Mouse (Mus musculus): Measurements from ENCODE around the gene Polr3h. TPM values are rescaled to one million over a fixed set of nuclear protein-coding genes. Genes with fewer than 3 reads are reported as not detected.

Polr3h gene
- polyA plus RNA-seq, 1 experiment from 2014 or later, result 60.5 TPM

- Histone ChIP-seq H3K4me3 (no peak overlapping the region), H3K4me1 (no peaks in the 10 kb centered on the region), H3K4me2 (no peak overlapping the region), H3K9me3 (no peaks in the 10 kb centered on the region), H3K36me3 (peaks cover 47% of the 10 kb centered on the region), H3K27ac (no peak overlapping the region), H3K27me3 (no peaks in the 10 kb centered on the region), H3K9ac (no peak overlapping the region)
- ATAC-seq (ENCODE audit: insufficient number of reproducible peaks, low FRiP score, low TSS enrichment, low read depth), result no peak
- WGBS, result 86% methylated on average over 3 of the region's 3 CpGs
These were observed 40.6 kb downstream of the Polr3h start for GRCm38 (mm10) chr15:81885418-81885934.

- Histone ChIP-seq H3K4me1 (no peaks in the 10 kb centered on the region), H3K9me3 (no peaks in the 10 kb centered on the region), H3K27ac (no peak overlapping the region), H3K4me3 (no peak overlapping the region), H3K9ac (no peak overlapping the region), H3K27me3 (no peaks in the 10 kb centered on the region), H3K4me2 (no peak overlapping the region), H3K36me3 (peaks cover 20% of the 10 kb centered on the region)
- 86% methylated on average over 3 of the region's 3 CpGs for WGBS
- ATAC-seq (ENCODE audit: insufficient number of reproducible peaks, low FRiP score, low TSS enrichment, low read depth), result no peak
These were observed 43.7 kb downstream of the Polr3h start for GRCm38 (mm10) chr15:81882348-81882747.

DNA sequence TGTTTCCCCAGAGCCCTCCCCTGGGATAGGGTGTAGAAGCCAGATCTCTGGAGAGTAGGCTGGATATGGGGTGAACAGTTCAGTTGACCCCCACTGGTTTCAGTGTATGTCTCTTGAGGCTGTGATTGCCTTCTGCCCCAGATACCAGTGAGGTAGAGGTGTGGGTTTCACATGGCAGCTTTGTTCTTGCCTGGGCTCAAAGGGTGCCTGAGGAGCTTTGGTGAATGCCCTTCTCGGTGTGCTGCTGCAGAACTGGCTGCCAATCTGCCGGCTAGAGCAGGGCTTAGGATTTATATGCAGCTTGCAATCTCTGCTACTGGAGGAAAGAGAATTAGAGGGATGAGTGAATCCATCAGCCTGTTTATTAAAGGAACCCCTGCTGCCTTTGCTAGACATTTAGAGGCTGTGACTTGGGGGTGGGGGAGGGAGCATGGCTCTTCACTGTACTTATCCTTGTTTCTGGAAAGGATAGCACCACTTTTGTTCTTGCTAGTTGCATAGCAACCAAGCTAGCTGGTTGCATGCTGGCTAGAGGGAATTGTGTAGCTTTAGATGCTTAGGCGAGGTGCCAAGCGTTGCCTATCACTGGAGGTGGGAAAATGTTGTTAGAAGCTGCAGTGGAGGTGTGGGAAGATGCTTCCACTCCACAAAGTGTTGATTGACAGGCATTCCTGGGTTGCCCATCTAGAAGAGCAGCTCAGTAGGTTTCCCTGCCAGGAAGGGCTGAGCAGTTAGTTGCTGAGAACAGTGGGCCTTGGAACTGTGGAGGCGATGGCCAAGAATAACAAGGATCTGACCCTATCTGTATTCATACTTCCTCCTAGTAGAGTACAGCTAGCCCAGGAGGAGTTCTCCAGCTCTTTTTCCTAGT, 46.3 kb downstream of the Polr3h start:
- no peak overlapping the region for H3K9ac ChIP-seq
- H3K27me3 ChIP-seq, result no peaks in the 10 kb centered on the region
- no peak overlapping the region for H3K27ac ChIP-seq
- no peak overlapping the region for H3K4me3 ChIP-seq
- H3K4me2 ChIP-seq, result no peak overlapping the region
- no peaks in the 10 kb centered on the region for H3K4me1 ChIP-seq
- H3K9me3 ChIP-seq, result no peaks in the 10 kb centered on the region
- ATAC-seq (ENCODE audit: insufficient number of reproducible peaks, low FRiP score, low TSS enrichment, low read depth), result no peak
- H3K36me3 ChIP-seq, result peaks cover 11% of the 10 kb centered on the region
- 79% methylated on average over 5 of the region's 5 CpGs for WGBS

DNA sequence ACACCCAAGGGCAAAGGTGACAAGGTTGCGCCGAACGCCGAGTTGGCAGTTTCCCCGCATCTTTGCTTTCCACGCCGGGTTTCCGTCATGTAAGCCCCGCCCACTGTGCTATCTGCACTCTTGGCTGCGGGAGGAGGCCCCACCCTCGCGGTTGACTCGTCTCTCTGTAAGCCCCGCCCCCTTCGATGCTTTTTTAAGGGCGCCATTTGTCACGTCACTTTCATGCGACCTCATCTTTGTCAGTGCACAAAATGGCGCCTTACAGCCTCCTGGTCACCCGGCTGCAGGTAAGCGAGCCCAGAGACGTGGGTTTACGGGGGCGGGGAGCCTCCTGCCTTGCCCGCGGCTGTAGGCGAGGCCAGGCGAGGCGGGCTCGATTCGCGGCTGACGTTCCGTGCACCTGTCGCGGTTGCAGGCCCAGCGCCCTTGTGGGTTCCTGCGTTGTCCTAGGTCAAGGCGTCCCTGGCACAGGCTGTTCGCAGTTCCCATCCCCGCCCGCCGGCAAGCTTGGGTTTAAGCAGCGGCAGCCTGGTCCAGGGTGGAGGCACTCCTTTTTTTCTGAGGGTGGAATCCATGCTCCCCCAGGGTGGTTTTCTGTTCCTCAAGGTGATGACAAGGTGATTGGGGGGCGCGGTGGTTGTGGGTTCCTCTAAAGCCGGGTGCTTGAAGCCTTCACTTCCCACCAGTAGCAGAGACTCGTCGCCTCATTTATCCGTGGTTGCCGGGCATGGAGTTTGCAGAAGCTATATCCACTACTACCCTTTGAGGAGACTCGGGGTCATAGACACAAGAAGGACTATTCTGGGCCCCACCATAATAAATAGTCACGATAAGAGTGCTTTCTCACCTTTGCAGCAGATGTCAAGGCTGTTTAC, 53.5 kb downstream of the Polr3h start, which contains the start of gene Aco2:
Gene Aco2 (plus strand): TSS at position 48 of the 875 bp plus-strand sequence.
- Histone ChIP-seq H3K9ac (peak within 1 kb of the TSS; percentile 95), H3K4me3 (peak within 1 kb of the TSS; percentile 100), H3K9me3 (no peaks in the 10 kb centered on the region), H3K27me3 (no peaks in the 10 kb centered on the region), H3K36me3 (peaks cover 33% of the 10 kb centered on the region), H3K4me1 (peaks cover 12% of the 10 kb centered on the region), H3K27ac (peak within 1 kb of the TSS; percentile 99), H3K4me2 (peak within 1 kb of the TSS; percentile 81)
- peak; percentile 89 for ATAC-seq (ENCODE audit: insufficient number of reproducible peaks, low FRiP score, low TSS enrichment, low read depth)
- WGBS, result under 1% methylated on average over 52 of the region's 53 CpGs

DNA sequence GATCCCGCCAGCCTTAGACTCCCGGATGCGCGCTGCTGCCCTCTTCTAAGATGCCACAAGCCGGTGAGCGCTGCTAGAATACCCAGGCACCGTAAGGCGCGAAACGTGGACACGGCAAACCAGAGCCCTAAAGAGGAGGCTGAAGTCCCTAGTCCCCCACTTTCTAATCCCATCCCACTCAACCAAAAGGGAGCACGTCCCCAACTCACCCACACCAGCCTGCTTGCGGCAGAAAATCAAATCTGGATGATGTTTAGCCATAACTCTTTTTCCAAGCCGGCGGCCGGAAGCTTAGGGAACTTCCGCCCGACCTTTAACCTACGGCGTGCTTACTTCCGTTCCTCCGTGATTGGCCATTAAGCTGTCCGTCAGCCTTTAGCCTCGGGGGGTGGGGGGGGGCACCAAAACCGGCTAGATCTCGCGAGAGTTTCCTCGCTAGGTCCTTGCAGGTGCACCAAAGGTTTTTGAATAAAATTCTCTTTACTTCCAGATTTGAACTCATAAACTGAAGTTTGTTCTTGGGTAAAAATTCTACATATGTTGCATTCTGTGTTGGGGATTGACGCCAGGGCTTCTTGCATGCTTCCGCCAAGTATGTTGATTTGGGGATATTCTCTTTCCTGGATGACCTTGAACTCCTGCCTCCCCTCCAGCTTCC, 54.3 kb downstream of the Polr3h start, which contains the start of gene Phf5a:
Gene Phf5a (minus strand): TSS at position 308 of the 658 bp plus-strand sequence.
- H3K36me3 ChIP-seq, result peaks cover 40% of the 10 kb centered on the region
- ATAC-seq (ENCODE audit: insufficient number of reproducible peaks, low FRiP score, low TSS enrichment, low read depth), result peak; percentile 91
- peak within 1 kb of the TSS; percentile 99 for H3K27ac ChIP-seq
- no peaks in the 10 kb centered on the region for H3K27me3 ChIP-seq
- peaks cover 12% of the 10 kb centered on the region for H3K4me1 ChIP-seq
- peak within 1 kb of the TSS; percentile 100 for H3K4me3 ChIP-seq
- H3K9me3 ChIP-seq, result no peaks in the 10 kb centered on the region
- peak within 1 kb of the TSS; percentile 95 for H3K9ac ChIP-seq
- peak within 1 kb of the TSS; percentile 81 for H3K4me2 ChIP-seq
- under 1% methylated on average over 30 of the region's 30 CpGs for WGBS

DNA sequence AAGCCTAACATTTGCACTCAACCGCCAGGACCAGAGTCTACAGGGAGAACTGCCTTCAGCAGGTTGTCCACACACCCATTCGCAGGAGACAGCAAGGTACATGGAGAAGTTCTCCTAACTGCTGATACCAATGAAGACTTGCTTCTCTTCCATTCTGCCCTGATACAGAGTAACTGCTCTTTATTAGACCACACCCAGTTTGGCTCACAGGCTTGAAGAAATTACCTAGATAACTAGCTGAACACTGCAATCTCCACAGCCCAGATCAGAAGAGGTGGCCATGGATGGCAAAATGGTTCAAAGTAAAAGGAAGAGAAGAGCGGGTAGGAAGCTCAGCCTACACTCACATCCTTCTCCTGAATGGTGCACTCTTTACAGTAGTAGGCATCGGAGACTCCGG, 56.1 kb downstream of the Polr3h start:
- H3K27ac ChIP-seq, result no peak overlapping the region
- H3K27me3 ChIP-seq, result no peaks in the 10 kb centered on the region
- H3K4me2 ChIP-seq, result no peak overlapping the region
- H3K4me1 ChIP-seq, result peaks cover 12% of the 10 kb centered on the region
- H3K9me3 ChIP-seq, result no peaks in the 10 kb centered on the region
- 97% methylated on average over 5 of the region's 5 CpGs for WGBS
- peaks cover 58% of the 10 kb centered on the region for H3K36me3 ChIP-seq
- ATAC-seq (ENCODE audit: insufficient number of reproducible peaks, low FRiP score, low TSS enrichment, low read depth), result no peak
- H3K4me3 ChIP-seq, result no peak overlapping the region
- no peak overlapping the region for H3K9ac ChIP-seq

DNA sequence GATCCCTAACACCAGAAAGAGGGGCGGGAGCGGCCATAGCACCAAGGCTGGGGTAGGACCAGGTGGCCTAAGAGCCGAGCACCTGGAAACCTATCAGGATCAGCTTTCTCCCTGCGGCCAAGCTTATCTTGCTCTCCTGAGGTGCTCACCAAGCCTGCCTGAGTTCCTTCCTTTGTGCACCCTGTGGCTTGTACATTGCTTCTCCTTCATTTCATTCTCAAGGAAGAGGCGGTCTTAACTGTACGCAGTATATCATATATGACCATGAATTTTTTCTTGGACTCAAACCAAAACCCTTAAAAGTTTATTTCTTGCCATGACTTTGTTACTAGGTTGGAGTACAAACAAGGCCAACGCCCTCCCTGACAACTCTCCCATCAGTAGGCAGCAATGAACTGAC, 61.8 kb downstream of the Polr3h start:
- Histone ChIP-seq H3K4me1 (0 out of 2 replicates have a peak, but pooled peaks cover 5% of the 10 kb centered on the region), H3K27ac (no peak overlapping the region), H3K36me3 (peaks cover 55% of the 10 kb centered on the region), H3K4me2 (no peak overlapping the region), H3K9ac (no peak overlapping the region), H3K4me3 (no peak overlapping the region), H3K27me3 (no peaks in the 10 kb centered on the region), H3K9me3 (no peaks in the 10 kb centered on the region)
- 87% methylated on average over 7 of the region's 7 CpGs for WGBS
- no peak for ATAC-seq (ENCODE audit: insufficient number of reproducible peaks, low FRiP score, low TSS enrichment, low read depth)

DNA sequence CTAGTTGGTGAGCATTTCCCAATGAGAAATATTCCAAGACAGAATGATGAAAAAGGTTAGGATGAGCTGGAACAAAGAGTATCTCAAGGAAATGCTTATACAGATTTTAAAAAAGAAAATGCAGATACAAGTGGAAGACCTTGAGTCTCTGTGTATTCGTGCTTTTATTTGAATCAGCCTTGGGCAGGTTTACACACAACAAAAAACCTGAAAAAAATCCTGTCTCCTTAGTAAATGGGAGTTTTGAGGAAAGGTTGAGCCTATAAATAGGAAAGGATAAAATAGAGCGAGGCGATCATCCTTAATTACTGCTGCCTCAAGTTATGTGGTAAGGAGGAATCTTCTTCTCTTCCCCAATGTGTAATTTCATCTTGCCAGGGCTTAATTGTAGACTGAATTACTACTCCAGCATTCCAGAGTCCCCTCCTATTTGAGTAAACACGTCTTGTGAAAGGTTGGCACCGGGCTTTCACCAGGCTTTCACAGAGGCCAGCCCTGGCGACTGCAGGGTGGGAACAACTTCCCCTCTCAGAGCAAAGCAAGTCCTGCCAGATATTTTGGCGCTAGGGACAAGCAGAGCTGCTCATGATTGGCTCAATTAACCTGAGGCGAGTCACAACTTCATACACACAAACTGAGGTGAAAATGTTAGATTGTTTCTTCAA, 65.4 kb downstream of the Polr3h start:
- WGBS, result 32% methylated on average over 8 of the region's 8 CpGs
- H3K27ac ChIP-seq, result peak overlapping the region; percentile 95
- H3K4me3 ChIP-seq, result peak overlapping the region; percentile 91
- H3K36me3 ChIP-seq, result peaks cover 18% of the 10 kb centered on the region
- peaks cover 13% of the 10 kb centered on the region for H3K4me1 ChIP-seq
- H3K9me3 ChIP-seq, result no peaks in the 10 kb centered on the region
- peak overlapping the region; percentile 27; the same call in 1 of the 2 replicates for H3K4me2 ChIP-seq
- no peak overlapping the region for H3K9ac ChIP-seq
- no peaks in the 10 kb centered on the region for H3K27me3 ChIP-seq
- no peak for ATAC-seq (ENCODE audit: insufficient number of reproducible peaks, low FRiP score, low TSS enrichment, low read depth)

- under 1% methylated on average over 39 of the region's 39 CpGs for WGBS
- Histone ChIP-seq H3K9ac (peak overlapping the region; percentile 93), H3K27me3 (no peaks in the 10 kb centered on the region), H3K27ac (peak overlapping the region; percentile 95), H3K4me2 (peak overlapping the region; percentile 84), H3K36me3 (peaks cover 11% of the 10 kb centered on the region), H3K4me3 (peak overlapping the region; percentile 91), H3K4me1 (peaks cover 20% of the 10 kb centered on the region), H3K9me3 (no peaks in the 10 kb centered on the region)
- peak; percentile 86 for ATAC-seq (ENCODE audit: insufficient number of reproducible peaks, low FRiP score, low TSS enrichment, low read depth)
These were observed 66.4 kb downstream of the Polr3h start for GRCm38 (mm10) chr15:81859330-81860255.
